Mouse (Mus musculus) layer of hippocampus, adult 6 months (tissue): ENCODE measurements around the gene Etnk2. TPM values are rescaled to one million over a fixed set of nuclear protein-coding genes. Genes with fewer than 3 reads are reported as not detected.

Experiments
- long read RNA-seq, 2 experiments: library from polyadenylated mRNA; unstranded; transcript quantifications; one replicate each; pipeline ENCODE4 v2.0.0; 2019 to 2020
- polyA plus RNA-seq: library from polyadenylated mRNA; unstranded; fragments of <200 nt; fragmentation: Nextera tagmentation; gene quantifications from 2 replicates; pipeline ENCODE4 v1.2.3, GENCODE M21; 2021

The Etnk2 gene
- 1.4 and 1.5 TPM in 2 replicates for polyA plus RNA-seq
- long read RNA-seq, experiment 1, partial matches to known transcripts: 1 of 1 reads
- long read RNA-seq, experiment 1, other reads (novel, unspliced or antisense): 0 of 1 reads
- long read RNA-seq, experiment 2, transcript Etnk2-203 (8 exons, 2,297 nt): major isoform, 6 of 11 reads
- long read RNA-seq, experiment 2, partial matches to known transcripts: 2 of 11 reads
- long read RNA-seq, experiment 2, other reads (novel, unspliced or antisense): 2 of 11 reads

DNA sequence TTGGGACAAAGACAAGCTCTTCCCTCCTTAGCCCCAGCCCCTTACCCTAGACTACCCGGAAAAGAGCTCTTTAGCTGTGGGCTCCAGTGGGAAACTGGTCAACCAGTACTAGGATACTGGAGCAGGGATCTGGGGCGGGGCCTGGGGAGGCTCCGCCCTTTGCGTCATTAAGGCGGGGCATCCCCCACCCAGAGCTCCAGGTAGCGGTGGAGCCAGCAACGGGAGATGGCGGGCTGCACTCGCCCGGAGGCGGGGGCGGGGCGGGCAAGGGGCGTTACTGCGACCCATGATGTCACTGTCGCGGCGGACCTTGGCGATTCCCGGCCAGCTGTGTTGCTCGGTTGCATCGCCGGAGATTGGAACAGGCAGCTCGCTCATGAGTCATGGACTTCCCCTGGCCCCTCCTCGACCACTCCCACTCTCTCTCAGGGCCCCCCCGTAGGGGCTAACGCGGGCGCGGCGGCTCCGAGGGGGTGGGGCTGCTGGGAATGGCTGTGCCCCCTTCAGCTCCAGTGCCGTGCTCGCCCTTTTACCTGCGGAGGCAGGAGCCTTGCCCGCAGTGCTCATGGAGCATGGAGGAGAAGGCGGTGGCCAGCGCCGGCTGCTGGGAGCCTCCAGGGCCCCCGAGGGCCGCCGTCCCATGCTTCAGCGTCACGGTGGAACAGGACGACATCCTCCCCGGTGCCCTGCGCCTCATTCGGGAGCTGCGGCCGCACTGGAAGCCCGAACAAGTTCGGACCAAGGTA, at the start of gene Etnk2:
Gene Etnk2 (plus strand): TSS at position 297 of the 746 bp plus-strand sequence.

DNA sequence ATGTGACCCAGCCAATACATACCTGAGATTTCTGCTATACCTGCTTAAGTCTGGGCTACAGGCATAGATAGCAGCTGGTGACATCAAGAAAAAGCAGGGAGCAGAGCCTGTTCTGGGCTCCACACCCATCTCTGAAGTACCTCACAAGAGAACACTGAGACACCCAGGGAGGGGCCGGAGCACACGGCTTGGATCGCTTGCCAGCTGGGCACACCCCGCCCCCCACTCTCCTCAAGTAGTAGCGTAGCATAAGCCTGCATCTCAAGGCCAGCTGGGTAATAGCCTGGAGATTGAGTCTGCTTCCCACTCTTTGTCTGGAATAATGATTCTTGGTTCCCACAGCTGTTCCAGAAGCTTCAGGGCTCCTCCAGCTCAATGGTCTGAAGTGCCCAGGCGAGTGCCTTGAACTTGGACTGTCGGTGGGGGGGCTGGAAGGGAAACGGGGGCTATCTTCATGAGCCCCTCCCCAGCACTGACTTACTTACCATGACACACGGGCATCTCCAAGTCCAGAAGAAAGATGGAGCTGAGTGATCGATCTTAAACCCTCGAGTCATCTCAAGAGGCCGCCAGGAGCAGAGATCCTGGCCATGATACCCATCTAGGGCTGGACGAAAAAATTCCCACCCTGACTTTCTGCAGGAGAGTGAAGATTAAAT, 42.0 kb upstream of the Etnk2 start, which contains the start of gene Kiss1:
Gene Kiss1 (plus strand): TSS at position 609 of the 659 bp plus-strand sequence.

DNA sequence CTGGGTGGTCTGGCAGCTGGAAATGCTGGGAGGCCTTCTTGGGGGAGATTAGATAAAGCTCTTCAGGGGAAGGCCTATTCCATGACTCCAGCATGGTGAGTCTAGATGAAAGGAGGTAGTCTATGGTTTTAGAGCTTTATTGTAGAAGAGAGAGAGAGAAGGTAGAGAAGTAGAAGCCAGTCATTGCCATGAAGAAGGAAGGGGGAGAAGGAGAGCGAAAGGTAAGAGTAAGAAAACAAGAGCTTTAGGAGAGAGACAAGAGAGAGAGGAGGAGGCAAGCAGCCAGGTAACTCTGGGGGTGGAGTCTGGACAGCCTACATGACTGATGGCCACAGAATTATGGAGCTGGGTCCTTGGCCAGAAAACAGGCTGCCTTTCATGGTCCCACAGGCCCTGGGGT, 13.2 kb upstream of the Etnk2 start, which contains the start of gene Ren1:
Gene Ren1 (plus strand): TSS at position 301 of the 400 bp plus-strand sequence.

DNA sequence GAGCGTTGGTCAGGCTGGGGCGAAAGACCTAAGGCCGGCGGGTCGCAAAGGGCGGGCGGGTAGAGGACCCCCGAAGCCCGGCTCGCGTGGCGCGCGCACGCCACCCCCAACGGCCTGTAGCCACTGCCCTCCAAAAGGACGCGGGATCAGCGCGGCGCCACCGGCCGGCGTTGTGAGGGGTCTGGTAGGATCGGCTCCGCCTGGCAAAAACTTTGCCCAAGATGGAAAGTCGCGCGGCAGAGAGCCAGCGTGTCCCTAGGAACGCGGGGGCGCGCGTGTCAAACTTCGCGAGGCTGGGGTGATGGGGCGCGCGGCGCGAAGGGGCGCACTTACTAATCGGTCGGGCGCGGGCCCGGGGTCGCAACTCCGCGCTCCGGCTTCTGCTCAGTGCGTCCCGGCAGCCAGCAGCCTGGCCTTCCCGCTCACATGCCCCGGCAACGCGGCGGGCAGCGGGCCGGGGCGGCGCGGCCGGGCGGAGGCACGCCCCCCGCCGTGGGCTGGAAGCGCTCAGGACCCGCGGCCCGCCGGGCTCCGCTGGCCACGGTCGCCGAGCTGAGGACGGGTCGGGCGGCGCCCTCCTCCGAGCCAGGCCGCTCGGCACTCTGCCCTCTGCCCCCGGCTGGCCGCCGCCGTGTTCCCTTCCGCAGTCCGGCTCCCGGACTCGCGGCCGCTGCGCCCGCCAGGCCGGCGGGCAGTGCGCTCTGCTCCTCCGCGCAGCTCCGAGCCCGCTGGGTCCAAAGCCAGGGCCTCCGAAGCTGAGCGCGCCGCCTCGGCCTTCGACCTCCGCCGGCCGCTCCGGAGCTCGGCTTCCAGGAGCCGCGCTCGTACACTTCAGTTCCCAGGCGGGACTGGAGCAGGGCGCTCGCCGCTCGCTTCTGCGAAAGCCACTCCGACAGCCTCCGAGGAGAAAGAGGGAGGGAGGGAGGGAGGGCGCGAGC, 60.4 kb downstream of the Etnk2 start, which contains the start of gene Sox13:
Gene Sox13 (minus strand): TSS at position 835 of the 938 bp plus-strand sequence.

Other genes starting within 250 kb of the Etnk2 start
- gene Ppp1r15b, start 232.4 kb upstream of the Etnk2 start, polyA plus RNA-seq: 7.4 and 9.0 TPM in 2 replicates
- gene Plekha6, start 199.4 kb upstream of the Etnk2 start, polyA plus RNA-seq: 4.4 TPM in 2 replicates
- not detected in 2 replicates for gene Golt1a, start 53.8 kb upstream of the Etnk2 start, polyA plus RNA-seq
- gene Kiss1, start 41.7 kb upstream of the Etnk2 start, polyA plus RNA-seq: 0.58 TPM in 1 of 2 replicates, not detected in the other
- 0.11 and 0.54 TPM in 2 replicates for gene Ren1, start 13.1 kb upstream of the Etnk2 start, polyA plus RNA-seq
- gene Sox13, start 60.8 kb downstream of the Etnk2 start, polyA plus RNA-seq: 1.5 and 1.8 TPM in 2 replicates
- gene Snrpe, start 246.7 kb downstream of the Etnk2 start, polyA plus RNA-seq: 337 and 355 TPM in 2 replicates